Mouse (Mus musculus) neural tube, embryonic 14.5 days (tissue): ENCODE measurements at regions not wholly inside any gene's neighbourhood (a gene's known extent, or its start where the extent isn't known, plus 50 kb on each side); places are given as distances from the start of the nearest gene placed in this dataset.

Experiments used
- ATAC-seq: fragments of 200-750 bp; cut with Nextera tagmentation; 2 replicates; pipeline ENCODE4 v1.8.0; 2017; ENCODE audit warnings: low read depth, mild to moderate bottlenecking, moderate TSS enrichment, moderate library complexity
- H3K27ac ChIP-seq: fragments of 300-500 bp; sonication (generic); 2 replicates; pipeline ENCODE4 v1.5.1; 2014; ENCODE audit warnings: low read depth, mild to moderate bottlenecking, control low read depth, low read length, moderate library complexity, mixed read lengths
- H3K27me3 ChIP-seq: fragments of 300-500 bp; sonication (generic); 2 replicates; pipeline ENCODE4 v1.6.1; 2014; ENCODE audit warnings: low read length; ENCODE audit not compliant: control insufficient read depth, insufficient read depth
- H3K36me3 ChIP-seq: fragments of 300-500 bp; sonication (generic); 2 replicates; pipeline ENCODE4 v1.6.1; 2014; ENCODE audit warnings: low read length, mixed read lengths; ENCODE audit not compliant: control insufficient read depth, insufficient read depth
- H3K4me1 ChIP-seq: fragments of 300-500 bp; sonication (generic); 2 replicates; pipeline ENCODE4 v1.6.1; 2014; ENCODE audit warnings: low read length; ENCODE audit not compliant: control insufficient read depth, insufficient read depth
- H3K4me2 ChIP-seq: fragments of 300-500 bp; sonication (generic); 2 replicates; pipeline ENCODE4 v1.6.1; 2014; ENCODE audit warnings: mild to moderate bottlenecking, low read depth, low read length, control low read depth
- H3K4me3 ChIP-seq: fragments of 300-500 bp; sonication (generic); 2 replicates; pipeline ENCODE4 v1.5.1; 2014; ENCODE audit warnings: low read depth, low read length, control low read depth, mixed read lengths
- H3K9ac ChIP-seq: fragments of 300-500 bp; sonication (generic); replicated peaks from 2 replicates; pipeline ENCODE4 v1.6.1; 2014; ENCODE audit warnings: low read depth, mild to moderate bottlenecking, control low read depth, low read length, mixed read lengths
- H3K9me3 ChIP-seq: fragments of 300-500 bp; sonication (generic); 2 replicates; pipeline ENCODE4 v1.6.1; 2016; ENCODE audit warnings: low read length; ENCODE audit not compliant: control insufficient read depth
- WGBS: fragments of 180-500 bp; shearing (Covaris S2); extraction: QIAGEN DNeasy Blood & Tissue Kit; methylation state at CpG from one replicate; pipeline ENCODE4 v1.1.7; 2014; 5-methylcytosine and 5-hydroxymethylcytosine counted together

GRCm38 (mm10) chr10:70372411-70373136, 67.7 kb upstream of the Fam13c start:
- Histone ChIP-seq H3K27me3 (no peaks in the 10 kb centered on the region), H3K4me2 (no peak overlapping the region), H3K4me3 (no peak overlapping the region), H3K36me3 (no peaks in the 10 kb centered on the region), H3K27ac (no peak overlapping the region), H3K4me1 (no peaks in the 10 kb centered on the region), H3K9ac (no peak overlapping the region), H3K9me3 (no peaks in the 10 kb centered on the region)
- WGBS = 92% methylated on average over 6 of the region's 6 CpGs
- ATAC-seq = no peak

GRCm38 (mm10) chr10:70373207-70373606, 67.1 kb upstream of the Fam13c start:
- Histone ChIP-seq H3K36me3 (no peaks in the 10 kb centered on the region), H3K27me3 (no peaks in the 10 kb centered on the region), H3K4me1 (no peaks in the 10 kb centered on the region), H3K9ac (no peak overlapping the region), H3K4me3 (no peak overlapping the region), H3K9me3 (no peaks in the 10 kb centered on the region), H3K4me2 (no peak overlapping the region), H3K27ac (no peak overlapping the region)
- 93% methylated on average over 8 of the region's 8 CpGs for WGBS
- no peak for ATAC-seq

GRCm38 (mm10) chr10:70373836-70374235, 66.4 kb upstream of the Fam13c start:
- Histone ChIP-seq H3K36me3 (no peaks in the 10 kb centered on the region), H3K4me2 (no peak overlapping the region), H3K4me3 (no peak overlapping the region), H3K4me1 (no peaks in the 10 kb centered on the region), H3K9me3 (no peaks in the 10 kb centered on the region), H3K27ac (no peak overlapping the region), H3K27me3 (no peaks in the 10 kb centered on the region), H3K9ac (no peak overlapping the region)
- no peak for ATAC-seq
- 91% methylated on average over 5 of the region's 5 CpGs for WGBS

GRCm38 (mm10) chr10:70374726-70375125, 65.6 kb upstream of the Fam13c start:
- Histone ChIP-seq H3K36me3 (no peaks in the 10 kb centered on the region), H3K9ac (no peak overlapping the region), H3K4me1 (no peaks in the 10 kb centered on the region), H3K27me3 (no peaks in the 10 kb centered on the region), H3K4me3 (no peak overlapping the region), H3K9me3 (no peaks in the 10 kb centered on the region), H3K27ac (no peak overlapping the region), H3K4me2 (no peak overlapping the region)
- WGBS = 68% methylated on average over 7 of the region's 7 CpGs
- ATAC-seq = no peak

- no peaks in the 10 kb centered on the region for H3K36me3 ChIP-seq
- H3K4me3 ChIP-seq = no peak overlapping the region
- no peaks in the 10 kb centered on the region for H3K9me3 ChIP-seq
- ATAC-seq = no peak
- no peak overlapping the region for H3K4me2 ChIP-seq
- H3K27me3 ChIP-seq = no peaks in the 10 kb centered on the region
- 18% methylated on average over 7 of the region's 7 CpGs for WGBS
- no peak overlapping the region for H3K27ac ChIP-seq
- H3K9ac ChIP-seq = no peak overlapping the region
- no peaks in the 10 kb centered on the region for H3K4me1 ChIP-seq
Observed at GRCm38 (mm10) chr10:70380041-70380651, 60.1 kb upstream of the Fam13c start.

GRCm38 (mm10) chr10:70384689-70385088, 55.6 kb upstream of the Fam13c start:
- no peaks in the 10 kb centered on the region for H3K27me3 ChIP-seq
- no peaks in the 10 kb centered on the region for H3K36me3 ChIP-seq
- ATAC-seq = no peak
- no peaks in the 10 kb centered on the region for H3K9me3 ChIP-seq
- no peaks in the 10 kb centered on the region for H3K4me1 ChIP-seq
- no peak overlapping the region for H3K4me2 ChIP-seq
- H3K9ac ChIP-seq = no peak overlapping the region
- H3K4me3 ChIP-seq = no peak overlapping the region
- no peak overlapping the region for H3K27ac ChIP-seq
- 86% methylated on average over 4 of the region's 4 CpGs for WGBS

- Histone ChIP-seq H3K9ac (no peak overlapping the region), H3K4me3 (no peak overlapping the region), H3K27ac (no peak overlapping the region), H3K4me1 (no peaks in the 10 kb centered on the region), H3K9me3 (no peaks in the 10 kb centered on the region), H3K4me2 (no peak overlapping the region), H3K27me3 (no peaks in the 10 kb centered on the region), H3K36me3 (no peaks in the 10 kb centered on the region)
- ATAC-seq = no peak
- WGBS = 92% methylated on average over 5 of the region's 5 CpGs
Observed at GRCm38 (mm10) chr10:70387729-70388128, 52.6 kb upstream of the Fam13c start.
